Mouse (Mus musculus): ENCODE measurements around the gene Rnf41.

Gene Rnf41

DNA sequence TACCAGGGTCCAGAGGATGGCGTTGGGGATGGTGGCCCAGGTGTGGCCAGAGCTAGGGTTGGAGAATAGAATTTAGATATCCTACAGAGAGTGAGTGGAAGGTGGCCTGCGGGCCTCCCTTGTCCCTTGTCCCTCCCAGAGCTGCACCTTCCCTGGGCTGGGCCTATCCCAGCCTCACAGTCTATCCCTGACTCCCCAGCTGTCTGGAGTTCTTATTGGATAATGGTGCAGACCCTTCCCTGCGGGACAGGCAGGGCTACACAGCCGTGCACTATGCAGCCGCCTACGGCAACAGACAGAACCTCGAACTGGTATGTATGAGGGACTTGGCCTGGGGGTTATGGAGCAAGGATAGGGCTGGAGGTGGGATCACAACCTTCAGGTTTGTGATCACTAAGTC, 25.6 kb upstream of the Rnf41 start:
- 83% methylated on average over 7 of the region's 7 CpGs for WGBS

DNA sequence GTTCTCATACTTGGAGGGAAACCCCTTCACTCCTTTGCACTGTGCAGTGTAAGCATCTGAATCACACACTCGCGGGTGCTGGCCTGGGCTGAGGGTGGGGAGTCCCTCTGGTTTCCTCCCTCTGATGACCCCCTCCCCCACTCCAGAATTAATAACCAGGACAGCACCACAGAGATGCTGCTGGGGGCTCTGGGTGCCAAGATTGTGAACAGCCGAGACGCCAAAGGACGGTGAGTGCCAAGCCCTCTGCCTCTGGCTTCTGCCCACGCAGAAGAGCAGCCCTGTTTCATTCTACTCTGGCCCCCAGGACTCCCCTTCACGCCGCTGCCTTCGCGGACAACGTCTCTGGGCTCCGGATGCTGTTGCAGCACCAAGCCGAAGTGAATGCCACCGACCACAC, 22.5 kb upstream of the Rnf41 start:
- 64% methylated on average over 14 of the region's 14 CpGs for WGBS

DNA sequence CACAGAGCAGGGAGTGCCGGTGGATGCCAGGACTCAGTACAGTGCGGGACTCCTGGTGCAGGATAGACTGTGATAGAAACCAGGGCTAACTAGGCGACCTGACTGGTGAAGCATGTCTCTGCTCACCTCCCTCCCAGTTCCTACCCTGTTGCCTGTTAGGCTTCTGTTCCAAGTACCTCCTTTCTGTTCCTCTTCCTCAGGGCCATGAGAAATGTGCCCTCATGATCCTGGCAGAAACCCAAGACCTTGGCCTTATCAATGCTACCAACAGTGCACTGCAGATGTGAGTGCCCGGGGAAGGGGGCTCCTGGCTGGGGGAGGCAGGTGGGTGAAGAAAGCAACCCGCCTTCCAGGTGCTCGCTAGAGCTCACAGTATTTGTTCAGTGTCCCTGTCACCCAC, 21.9 kb upstream of the Rnf41 start:
- 80% methylated on average over 6 of the region's 6 CpGs for WGBS

DNA sequence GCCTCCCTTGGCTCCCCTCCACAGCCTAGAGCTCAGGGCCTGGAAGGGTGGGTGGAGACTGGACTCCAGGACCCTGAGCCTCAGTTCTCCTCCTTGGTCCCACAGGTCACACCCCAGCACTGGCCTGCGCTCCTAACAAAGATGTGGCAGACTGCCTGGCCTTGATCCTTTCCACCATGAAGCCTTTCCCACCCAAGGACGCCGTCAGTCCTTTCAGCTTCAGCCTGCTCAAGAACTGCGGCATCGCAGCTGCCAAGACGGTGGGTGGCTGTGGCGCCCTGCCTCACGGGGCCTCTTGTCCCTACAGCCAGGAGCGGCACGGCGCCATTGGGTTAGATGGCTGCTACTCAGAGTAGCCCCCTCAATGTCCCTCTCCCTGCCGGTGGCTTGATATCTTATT, 21.1 kb upstream of the Rnf41 start:
- 54% methylated on average over 12 of the region's 12 CpGs for whole genome bisulfite sequencing

- 67% methylated on average over 6 of the region's 6 CpGs for WGBS
Observed at GRCm38 (mm10) chr10:128391850-128392249, 19.6 kb upstream of the Rnf41 start.

DNA sequence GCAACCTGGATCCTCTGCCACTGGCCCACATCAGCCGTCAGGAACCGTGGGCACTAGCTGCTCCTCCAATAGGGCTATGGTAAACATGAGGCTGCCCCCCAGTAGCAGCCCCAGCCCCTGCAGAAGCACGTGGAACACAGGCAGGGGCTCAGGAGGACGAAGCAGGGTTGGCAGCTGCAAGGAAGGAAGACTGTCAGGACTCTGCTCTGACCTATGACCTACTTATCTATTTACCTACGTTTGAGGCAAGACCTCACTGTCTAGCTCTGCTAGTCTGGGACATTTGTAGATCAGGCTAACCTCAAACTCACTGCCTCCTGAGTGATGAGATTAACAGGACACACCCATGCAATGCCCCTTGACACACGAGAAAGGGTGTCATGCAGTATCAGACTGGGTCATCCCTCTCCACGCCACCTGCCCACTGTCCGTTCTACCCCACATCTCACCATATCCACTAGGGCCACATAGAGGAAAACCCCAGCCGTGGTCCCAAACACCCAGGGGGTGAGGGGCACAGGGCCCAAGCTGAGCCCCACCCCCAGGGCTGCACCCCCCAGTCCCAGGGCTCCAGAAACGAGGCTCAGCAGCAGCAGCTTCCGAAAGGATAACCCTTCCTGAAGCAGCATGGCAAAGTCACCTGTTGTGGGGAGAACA, 15.3 kb upstream of the Rnf41 start:
- 55% methylated on average over 11 of the region's 11 CpGs for WGBS

- WGBS: 44% methylated on average over 10 of the region's 10 CpGs
Observed at GRCm38 (mm10) chr10:128396716-128397264, 14.7 kb upstream of the Rnf41 start.

GRCm38 (mm10) chr10:128397466-128397865, 14.0 kb upstream of the Rnf41 start:
- WGBS: 66% methylated on average over 7 of the region's 7 CpGs

DNA sequence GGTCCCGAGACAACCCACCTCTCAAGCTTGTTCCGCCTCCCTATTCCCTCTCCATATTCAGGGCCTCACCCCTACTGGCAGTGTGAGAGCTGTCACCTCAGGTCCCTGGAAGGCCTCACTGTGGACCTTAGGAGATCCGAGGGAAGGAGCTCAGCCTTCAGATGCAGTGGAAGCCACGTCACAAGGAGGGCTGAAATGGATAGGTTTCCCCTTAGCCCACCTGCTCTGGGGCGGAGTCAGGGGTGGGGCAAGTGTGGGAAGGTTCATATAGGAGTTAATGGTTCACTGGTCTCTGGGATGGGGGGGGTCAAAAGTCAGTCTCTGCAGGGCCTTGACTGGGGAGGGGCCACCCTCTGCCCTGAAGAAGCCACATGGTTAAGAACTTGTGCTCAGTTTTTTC, 11.1 kb upstream of the Rnf41 start:
- 52% methylated on average over 5 of the region's 5 CpGs for WGBS

GRCm38 (mm10) chr10:128401056-128401455, 10.4 kb upstream of the Rnf41 start, which contains the start of gene Slc39a5:
TSS of gene Slc39a5 (minus strand) at chr10:128401229.
- WGBS: 25% methylated on average over 2 of the region's 2 CpGs

- whole genome bisulfite sequencing: 80% methylated on average over 9 of the region's 9 CpGs
Observed at GRCm38 (mm10) chr10:128401638-128402037, 9.8 kb upstream of the Rnf41 start.

DNA sequence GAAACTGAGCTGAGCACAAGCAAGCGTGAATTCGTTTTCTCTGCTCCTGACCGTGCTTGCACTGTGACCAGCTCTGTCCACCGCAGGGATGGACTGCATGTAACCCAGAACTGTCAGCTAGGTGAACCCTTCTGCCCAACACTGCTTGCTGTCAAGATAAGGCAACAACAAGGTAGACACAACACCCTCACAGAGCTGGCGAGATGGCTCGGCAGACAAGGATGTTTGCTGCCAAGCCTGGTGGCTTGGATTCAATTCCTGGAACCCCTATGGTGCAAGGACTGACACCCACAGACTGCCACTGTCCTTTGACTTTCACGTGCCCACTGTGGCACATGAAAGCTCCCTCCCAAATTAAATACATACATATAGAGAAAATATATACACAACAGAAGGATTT, 7.5 kb upstream of the Rnf41 start:
- WGBS: 73% methylated on average over 7 of the region's 7 CpGs

- WGBS: 13% methylated on average over 35 of the region's 35 CpGs
Observed at GRCm38 (mm10) chr10:128408591-128409535, 2.6 kb upstream of the Rnf41 start.

DNA sequence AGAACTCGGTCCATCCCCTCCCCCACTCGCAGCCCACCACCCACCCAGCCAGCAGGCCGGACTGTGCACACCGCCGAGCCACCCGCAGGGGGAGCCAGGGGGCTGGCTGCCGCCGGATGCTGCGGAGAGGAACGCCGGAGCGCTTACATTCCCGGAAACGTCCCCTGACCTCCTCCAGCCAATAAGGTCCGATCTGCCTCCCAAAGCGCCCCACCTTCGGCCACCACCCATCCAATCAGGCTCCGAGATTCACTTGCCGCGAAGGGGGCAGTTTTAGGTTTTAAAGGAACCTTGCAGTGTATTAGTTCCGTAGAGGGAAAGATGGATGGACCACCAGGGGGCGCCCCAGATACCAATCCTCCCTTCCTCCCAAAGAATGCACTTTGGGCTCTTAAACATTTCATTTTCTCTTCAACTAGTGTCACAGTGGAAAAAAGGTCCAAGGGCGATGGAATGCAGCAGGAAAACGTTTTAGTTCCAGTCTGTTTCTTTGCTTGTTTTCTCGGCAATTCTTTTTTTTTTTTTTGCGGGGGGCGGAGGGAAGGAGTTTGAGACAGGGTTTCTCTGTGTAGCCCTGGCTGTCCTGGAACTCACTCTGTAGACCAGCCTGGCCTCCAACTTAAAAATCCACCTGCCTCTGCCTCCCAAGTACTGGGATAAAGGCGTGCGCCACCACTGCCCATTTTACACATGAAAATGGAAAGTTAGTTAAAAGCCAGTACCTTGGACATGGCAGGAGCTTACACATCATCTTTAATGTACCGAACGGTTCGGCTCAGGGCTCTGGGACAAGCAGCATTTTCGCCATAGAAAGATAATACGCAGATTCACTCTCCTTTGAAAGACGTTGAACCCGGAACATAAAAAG, 1.5 kb upstream of the Rnf41 start:
- 4% methylated on average over 36 of the region's 36 CpGs for WGBS

DNA sequence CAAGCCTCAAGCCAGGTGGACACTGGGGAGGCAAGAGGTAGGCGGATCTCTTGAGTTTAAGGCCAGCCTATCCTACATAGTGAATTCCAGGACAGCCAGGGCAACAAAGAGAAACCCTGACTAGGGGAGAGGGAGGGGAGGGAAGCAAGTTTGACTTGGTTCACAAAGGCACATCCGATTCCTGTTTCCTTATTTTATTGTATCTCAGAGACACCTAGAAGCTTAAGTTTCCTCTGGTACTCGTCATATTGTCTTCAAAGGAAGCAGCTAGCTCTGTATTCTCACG, 954 bp upstream of the Rnf41 start:
- WGBS: 9% methylated on average over 4 of the region's 4 CpGs

GRCm38 (mm10) chr10:128412055-128412381, 561 bp downstream of the Rnf41 start:
- 1% methylated on average over 14 of the region's 14 CpGs for WGBS

DNA sequence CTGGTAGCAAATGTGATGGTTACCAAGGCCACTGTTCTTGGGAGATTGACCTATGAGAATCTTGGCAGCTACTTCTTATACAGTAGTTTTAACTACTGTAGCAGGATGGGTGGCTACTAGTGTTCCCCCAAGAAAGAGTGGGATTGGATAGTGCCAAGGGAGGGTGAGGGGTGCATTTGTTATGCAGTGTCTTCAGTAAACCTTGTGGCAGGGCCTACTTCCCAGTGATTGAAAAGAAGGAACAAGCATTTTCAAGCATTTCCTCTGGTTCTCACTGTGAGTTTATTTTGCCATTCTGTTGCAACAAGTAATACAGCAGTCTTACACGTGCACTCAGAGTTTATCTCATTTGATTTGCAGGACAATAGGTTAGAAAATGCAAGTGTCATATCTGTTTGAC, 1.1 kb downstream of the Rnf41 start:
- 0% methylated on average over 1 of the region's 1 CpGs for WGBS

DNA sequence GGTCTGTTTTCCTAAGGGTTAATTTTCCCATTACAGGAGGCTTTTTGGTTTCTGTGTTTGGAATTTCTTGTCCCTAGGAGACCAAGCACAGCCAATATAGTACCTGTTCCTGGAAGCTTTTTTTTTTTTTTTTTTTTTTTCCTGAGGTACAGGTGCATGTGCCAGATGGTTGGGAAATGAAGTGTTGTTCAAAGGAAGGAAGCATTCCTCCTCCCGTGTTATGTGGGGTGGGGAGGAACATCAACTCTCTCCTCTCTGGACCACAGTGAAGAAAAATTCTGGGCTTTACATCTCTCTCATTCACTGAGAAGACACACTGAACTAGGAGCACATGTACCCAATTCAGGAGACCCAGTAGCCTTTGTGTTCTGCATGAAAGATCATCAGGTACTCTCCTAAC, 1.6 kb downstream of the Rnf41 start:
- WGBS: 3% methylated on average over 1 of the region's 1 CpGs

DNA sequence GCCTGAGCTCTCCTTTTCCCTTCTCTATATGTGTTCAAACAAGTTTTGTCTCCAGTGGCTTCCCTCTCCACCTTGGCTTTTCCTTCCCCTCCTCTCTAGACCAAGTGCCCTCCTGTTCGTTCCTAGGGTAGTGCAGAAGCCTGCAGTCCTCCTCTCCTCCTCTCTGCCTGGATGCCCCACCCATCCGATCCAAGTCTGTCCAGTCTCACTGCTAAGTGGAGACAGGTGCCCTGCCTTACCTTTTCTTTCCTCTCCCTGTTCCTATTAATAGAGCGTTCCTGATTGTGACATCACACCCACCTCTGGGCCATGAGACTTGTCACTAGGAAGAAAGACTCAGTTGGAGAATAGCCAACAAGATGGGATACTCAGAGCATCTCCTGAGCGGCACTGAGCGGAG, 3.4 kb downstream of the Rnf41 start:
- 72% methylated on average over 5 of the region's 5 CpGs for WGBS

- WGBS: 43% methylated on average over 5 of the region's 5 CpGs
Observed at GRCm38 (mm10) chr10:128422426-128422825, 11.0 kb downstream of the Rnf41 start.

DNA sequence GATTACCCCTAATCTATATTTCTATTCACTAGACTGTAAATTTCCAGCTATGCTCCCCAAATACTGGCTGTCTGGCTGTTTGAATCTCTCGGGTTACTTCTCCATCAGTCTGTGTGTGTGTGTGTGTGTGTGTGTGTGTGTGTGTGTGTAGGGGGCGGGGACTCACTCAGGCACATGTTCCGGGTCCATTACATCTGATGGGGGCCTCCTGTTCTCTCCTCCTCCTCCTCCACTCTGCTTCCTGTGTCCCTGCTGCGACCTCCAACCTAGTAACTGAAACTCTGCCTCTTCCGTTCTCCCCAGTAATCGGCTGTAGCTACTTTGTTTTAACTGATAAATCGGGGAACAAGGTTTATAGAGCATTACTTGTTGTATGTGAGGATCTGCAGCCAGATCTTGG, 13.1 kb downstream of the Rnf41 start:
- 60% methylated on average over 7 of the region's 7 CpGs for WGBS

DNA sequence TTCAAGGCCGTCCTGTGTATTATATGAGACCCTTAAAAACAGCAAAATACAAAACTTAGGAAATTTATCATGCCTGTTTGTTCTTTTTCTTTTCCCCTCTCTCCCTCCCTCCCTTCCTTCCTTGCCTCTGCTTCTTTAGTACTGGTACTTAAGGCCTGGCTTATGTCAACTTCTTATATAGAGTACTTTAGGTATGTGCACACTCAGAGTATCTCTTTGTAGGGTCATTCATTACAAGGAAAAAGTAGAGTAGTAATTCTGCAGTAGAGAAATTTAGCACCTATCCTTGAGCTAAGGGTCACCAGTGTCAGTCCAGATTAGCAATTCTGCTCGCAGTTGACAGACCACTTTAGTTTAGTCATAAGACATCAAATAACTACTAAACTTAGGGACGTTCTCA, 13.8 kb downstream of the Rnf41 start:
- 92% methylated on average over 3 of the region's 3 CpGs for WGBS
